Mouse (Mus musculus): Measurements from ENCODE around the gene Rnd3. TPM values are rescaled to one million over a fixed set of nuclear protein-coding genes. Genes with fewer than 3 reads are reported as not detected.

The Rnd3 gene
- total and polyA plus RNA-seq, 2 experiments from 2014 or later: 41.5 to 57.9 TPM

DNA sequence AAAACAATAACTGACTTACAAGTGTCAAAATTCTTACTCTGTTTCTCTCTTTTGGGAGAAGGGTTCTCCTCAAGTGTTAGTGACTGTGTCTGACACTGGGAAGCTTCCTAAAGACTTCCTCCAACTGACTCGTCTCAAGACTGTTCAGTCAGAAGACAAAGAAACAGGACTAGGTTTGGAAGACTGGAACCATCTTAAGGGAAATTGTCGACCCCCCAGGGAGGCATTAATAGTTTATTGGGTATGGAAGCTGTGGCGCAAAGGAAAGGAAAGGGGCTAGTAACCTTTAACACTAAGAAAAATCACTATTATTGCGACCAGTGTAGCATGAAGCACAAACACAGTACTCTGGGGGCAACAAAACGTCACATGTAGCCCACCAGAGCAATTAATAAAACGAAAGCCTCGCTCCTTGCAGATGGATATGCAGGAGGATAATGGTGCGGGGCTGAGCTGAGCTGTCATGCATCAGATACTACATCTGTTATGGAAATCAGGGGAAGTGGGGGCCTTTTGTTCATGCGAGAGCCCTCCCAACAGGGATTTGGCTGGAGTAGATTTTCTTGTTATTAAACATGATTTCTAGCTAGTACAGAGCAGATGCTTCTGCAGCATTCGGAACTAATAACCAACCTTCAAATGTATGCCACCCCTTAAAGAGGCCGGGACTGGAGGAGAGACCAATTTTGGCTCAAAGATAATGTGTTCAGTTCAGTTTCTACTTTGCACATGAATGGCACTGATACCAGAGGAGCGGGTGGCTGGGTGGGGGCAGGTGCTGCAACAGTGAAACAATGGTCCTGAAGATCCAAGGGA, 61.4 kb downstream of the Rnd3 start:
- no peak overlapping the region for H3K9ac ChIP-seq (replicated peaks; ENCODE audit: low read length)
- DNase-seq (ENCODE audit: low spot score): peak; percentile 75
- H3K4me3 ChIP-seq (ENCODE audit: low read length): no peak overlapping the region
- WGBS: 21% methylated on average over 12 of the region's 12 CpGs
- H3K27me3 ChIP-seq (ENCODE audit: insufficient read depth, low read length): no peaks in the 10 kb centered on the region
- peak; percentile 62 for ATAC-seq
- no peak for TF ChIP-seq CTCF (IDR thresholded peaks at IDR 0.05; ENCODE audit: low read depth)
- H3K4me2 ChIP-seq (ENCODE audit: low read depth, low read length): peak overlapping the region; percentile 8; the same call in 1 of the 2 replicates
- H3K4me1 ChIP-seq (ENCODE audit: insufficient read depth, low read length): no peaks in the 10 kb centered on the region; the same call in 1 of the 2 replicates
- no peaks in the 10 kb centered on the region for H3K36me3 ChIP-seq (ENCODE audit: insufficient read depth, low read length)
- peak overlapping the region; percentile 41; the same call in 1 of the 2 replicates for H3K27ac ChIP-seq
- no peaks in the 10 kb centered on the region for H3K9me3 ChIP-seq (ENCODE audit: low read length)

DNA sequence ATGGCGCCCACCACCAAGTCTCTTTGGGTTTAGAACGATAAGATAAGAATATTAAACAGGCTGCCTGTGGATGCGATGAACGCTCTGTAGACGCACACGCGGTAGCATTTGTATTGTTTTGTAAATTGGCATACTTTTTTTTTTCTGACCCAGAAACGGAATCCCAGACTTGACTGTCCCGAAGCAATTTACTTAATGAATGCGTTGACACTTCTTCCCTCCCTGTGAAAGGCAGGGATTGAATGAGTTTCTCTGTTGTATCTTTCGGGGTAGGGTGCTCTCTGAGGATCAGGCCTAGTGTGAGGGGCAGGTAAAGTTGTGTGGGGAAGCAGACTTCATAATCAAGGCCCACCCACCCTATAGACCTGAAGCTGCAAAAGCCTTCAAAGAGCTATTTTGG, 63.8 kb downstream of the Rnd3 start:
- no peak for DNase-seq (ENCODE audit: low spot score)
- Histone ChIP-seq H3K4me2 (ENCODE audit: low read depth, low read length) (no peak overlapping the region), H3K4me3 (ENCODE audit: low read length) (no peak overlapping the region), H3K27me3 (ENCODE audit: insufficient read depth, low read length) (no peaks in the 10 kb centered on the region), H3K4me1 (ENCODE audit: insufficient read depth, low read length) (no peaks in the 10 kb centered on the region; the same call in 1 of the 2 replicates), H3K9ac (replicated peaks; ENCODE audit: low read length) (no peak overlapping the region), H3K36me3 (ENCODE audit: insufficient read depth, low read length) (no peaks in the 10 kb centered on the region), H3K9me3 (ENCODE audit: low read length) (no peaks in the 10 kb centered on the region), H3K27ac (no peak overlapping the region)
- TF ChIP-seq CTCF (IDR thresholded peaks at IDR 0.05; ENCODE audit: low read depth): no peak
- no peak for ATAC-seq
- WGBS: 37% methylated on average over 11 of the region's 11 CpGs

DNA sequence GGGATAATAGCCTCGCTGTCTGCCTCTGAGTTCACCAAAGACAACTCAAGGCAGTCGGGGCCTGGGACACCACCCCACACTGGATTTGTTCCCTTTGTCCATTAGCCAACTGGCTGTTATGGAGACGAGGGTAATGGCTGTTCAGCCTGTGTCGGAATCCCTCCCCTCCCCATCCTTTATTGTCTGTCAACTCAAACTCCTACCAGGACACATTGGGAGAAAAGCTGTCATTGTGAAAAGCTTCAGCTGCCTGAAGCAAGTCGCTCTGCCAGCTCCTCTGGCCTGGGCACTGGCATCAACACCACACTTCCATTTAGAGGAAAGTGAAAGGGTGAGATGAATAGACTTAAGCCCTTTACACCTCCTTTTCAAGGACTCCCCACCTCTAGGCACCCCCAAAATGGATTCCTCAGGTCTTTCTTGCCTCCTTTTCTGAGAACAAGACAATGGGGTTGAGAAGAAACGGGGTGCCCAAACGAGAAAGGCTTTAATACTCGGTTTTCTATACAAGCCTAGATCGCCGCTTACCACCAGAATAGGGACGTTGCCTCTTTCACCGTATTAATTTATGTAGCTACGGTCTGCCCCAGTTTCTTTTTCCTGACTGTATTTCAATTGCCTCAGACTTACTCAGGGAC, 66.1 kb downstream of the Rnd3 start:
- H3K4me2 ChIP-seq (ENCODE audit: low read depth, low read length): 0 out of 2 replicates have a peak overlapping the region, but pooled peaks have one; percentile 2
- no peaks in the 10 kb centered on the region; the same call in 1 of the 2 replicates for H3K4me1 ChIP-seq (ENCODE audit: insufficient read depth, low read length)
- no peaks in the 10 kb centered on the region for H3K36me3 ChIP-seq (ENCODE audit: insufficient read depth, low read length)
- no peaks in the 10 kb centered on the region for H3K27me3 ChIP-seq (ENCODE audit: insufficient read depth, low read length)
- DNase-seq (ENCODE audit: low spot score): peak; percentile 81
- 33% methylated on average over 13 of the region's 13 CpGs for WGBS
- peak; percentile 94 for ATAC-seq
- no peak overlapping the region for H3K4me3 ChIP-seq (ENCODE audit: low read length)
- no peak for TF ChIP-seq CTCF (IDR thresholded peaks at IDR 0.05; ENCODE audit: low read depth)
- no peaks in the 10 kb centered on the region for H3K9me3 ChIP-seq (ENCODE audit: low read length)
- peak overlapping the region; percentile 61 for H3K27ac ChIP-seq
- H3K9ac ChIP-seq (replicated peaks; ENCODE audit: low read length): no peak overlapping the region

Data from hindbrain, postnatal 0 days (tissue).